Mouse (Mus musculus) heart, embryonic 11.5 days (tissue): Measurements from ENCODE around the gene Dpf3. TPM values are rescaled to one million over a fixed set of nuclear protein-coding genes. Genes with fewer than 3 reads are reported as not detected.

Experiments used
- ATAC-seq: fragments of 200-750 bp; cut with Nextera tagmentation; replicated peaks from 2 replicates; pipeline ENCODE4 v1.8.0; 2017; ENCODE audit warnings: moderate library complexity; ENCODE audit not compliant: insufficient number of reproducible peaks, low FRiP score, low TSS enrichment
- H3K27ac ChIP-seq: fragments of 300-500 bp; sonication (generic); 2 replicates; pipeline ENCODE4 v1.5.1; 2014; ENCODE audit warnings: mild to moderate bottlenecking, low read depth, low read length
- H3K27me3 ChIP-seq: fragments of 300-500 bp; sonication (generic); 2 replicates; pipeline ENCODE4 v1.6.1; 2014; ENCODE audit warnings: mild to moderate bottlenecking, low read length, mixed read lengths; ENCODE audit not compliant: control insufficient read depth, insufficient read depth
- H3K36me3 ChIP-seq: fragments of 300-500 bp; sonication (generic); 2 replicates; pipeline ENCODE4 v1.6.1; 2014; ENCODE audit warnings: mild to moderate bottlenecking, low read length, moderate library complexity, mixed read lengths; ENCODE audit not compliant: control insufficient read depth, insufficient read depth
- H3K4me1 ChIP-seq: fragments of 300-500 bp; sonication (generic); 2 replicates; pipeline ENCODE4 v1.6.1; 2014; ENCODE audit warnings: low read length; ENCODE audit not compliant: control insufficient read depth, insufficient read depth
- H3K4me2 ChIP-seq: fragments of 300-500 bp; sonication (generic); 2 replicates; pipeline ENCODE4 v1.6.1; 2014; ENCODE audit warnings: mild to moderate bottlenecking, moderate library complexity
- H3K4me3 ChIP-seq: fragments of 300-500 bp; sonication (generic); 2 replicates; pipeline ENCODE4 v1.5.1; 2014; ENCODE audit warnings: low read depth, low read length
- H3K9ac ChIP-seq: fragments of 300-500 bp; sonication (generic); 2 replicates; pipeline ENCODE4 v1.6.1; 2014; ENCODE audit warnings: mild to moderate bottlenecking, low read depth, low read length, moderate library complexity
- H3K9me3 ChIP-seq: fragments of 300-500 bp; sonication (generic); replicated peaks from 2 replicates; pipeline ENCODE4 v1.6.1; 2016; ENCODE audit warnings: low read length; ENCODE audit not compliant: control insufficient read depth
- WGBS: fragments of 180-500 bp; shearing (Covaris S2); extraction: QIAGEN DNeasy Blood & Tissue Kit; methylation state at CpG from one replicate; pipeline ENCODE4 v1.1.7; 2014; ENCODE audit not compliant: insufficient replicate concordance; 5-methylcytosine and 5-hydroxymethylcytosine counted together
- polyA plus RNA-seq: library from polyadenylated mRNA; unstranded; fragments of >200 nt; fragmentation: Nextera tagmentation; extraction: Ambion mirVana; gene quantifications from 2 replicates; pipeline ENCODE4 v1.2.1, GENCODE M21; 2014

Gene Dpf3
- polyA plus RNA-seq, 1 experiment from 2014 or later, result 29.7 TPM

GRCm38 (mm10) chr12:83513185-83513584 is 25.7 kb upstream of the Dpf3 start:
- H3K27ac ChIP-seq, result no peak overlapping the region
- H3K36me3 ChIP-seq, result no peaks in the 10 kb centered on the region
- H3K9me3 ChIP-seq, result no peaks in the 10 kb centered on the region
- WGBS, result 23% methylated on average over 5 of the region's 5 CpGs
- no peaks in the 10 kb centered on the region for H3K27me3 ChIP-seq
- H3K4me2 ChIP-seq, result no peak overlapping the region
- no peak for ATAC-seq
- no peak overlapping the region for H3K4me3 ChIP-seq
- H3K4me1 ChIP-seq, result peaks cover 6% of the 10 kb centered on the region; the same call in 1 of the 2 replicates
- no peak overlapping the region for H3K9ac ChIP-seq

- H3K9ac ChIP-seq, result no peak overlapping the region
- H3K4me2 ChIP-seq, result no peak overlapping the region
- no peak overlapping the region for H3K27ac ChIP-seq
- WGBS, result 38% methylated on average over 4 of the region's 4 CpGs
- H3K27me3 ChIP-seq, result no peaks in the 10 kb centered on the region
- H3K4me1 ChIP-seq, result peaks cover 6% of the 10 kb centered on the region; the same call in 1 of the 2 replicates
- no peak overlapping the region for H3K4me3 ChIP-seq
- no peaks in the 10 kb centered on the region for H3K9me3 ChIP-seq
- no peak for ATAC-seq
- no peaks in the 10 kb centered on the region for H3K36me3 ChIP-seq
Observed at GRCm38 (mm10) chr12:83512783-83513182, 25.3 kb upstream of the Dpf3 start.

GRCm38 (mm10) chr12:83510586-83510985 is 23.1 kb upstream of the Dpf3 start:
- Histone ChIP-seq H3K9ac (no peak overlapping the region), H3K9me3 (no peaks in the 10 kb centered on the region), H3K36me3 (no peaks in the 10 kb centered on the region), H3K27ac (no peak overlapping the region), H3K4me2 (no peak overlapping the region), H3K4me1 (peaks cover 6% of the 10 kb centered on the region; the same call in 1 of the 2 replicates), H3K27me3 (no peaks in the 10 kb centered on the region), H3K4me3 (no peak overlapping the region)
- WGBS, result 76% methylated on average over 5 of the region's 5 CpGs
- ATAC-seq, result no peak

- WGBS, result 74% methylated on average over 10 of the region's 10 CpGs
- Histone ChIP-seq H3K4me1 (no peaks in the 10 kb centered on the region), H3K9me3 (no peaks in the 10 kb centered on the region), H3K9ac (no peak overlapping the region), H3K4me3 (no peak overlapping the region), H3K4me2 (no peak overlapping the region), H3K36me3 (no peaks in the 10 kb centered on the region), H3K27me3 (no peaks in the 10 kb centered on the region), H3K27ac (no peak overlapping the region)
- no peak for ATAC-seq
Observed at GRCm38 (mm10) chr12:83506543-83506942, 19.0 kb upstream of the Dpf3 start.

- Histone ChIP-seq H3K9ac (no peak overlapping the region), H3K9me3 (no peaks in the 10 kb centered on the region), H3K4me2 (peak overlapping the region; percentile 11; the same call in 1 of the 2 replicates), H3K27me3 (no peaks in the 10 kb centered on the region), H3K36me3 (no peaks in the 10 kb centered on the region), H3K4me1 (no peaks in the 10 kb centered on the region), H3K4me3 (no peak overlapping the region), H3K27ac (no peak overlapping the region)
- 5% methylated on average over 9 of the region's 9 CpGs for WGBS
- ATAC-seq, result no peak
Observed at GRCm38 (mm10) chr12:83502190-83502589, 14.7 kb upstream of the Dpf3 start.

- no peaks in the 10 kb centered on the region for H3K9me3 ChIP-seq
- H3K9ac ChIP-seq, result no peak overlapping the region
- no peaks in the 10 kb centered on the region for H3K4me1 ChIP-seq
- H3K27ac ChIP-seq, result no peak overlapping the region
- WGBS, result 80% methylated on average over 5 of the region's 5 CpGs
- no peaks in the 10 kb centered on the region for H3K36me3 ChIP-seq
- no peaks in the 10 kb centered on the region for H3K27me3 ChIP-seq
- H3K4me2 ChIP-seq, result no peak overlapping the region
- no peak for ATAC-seq
- H3K4me3 ChIP-seq, result no peak overlapping the region
Observed at GRCm38 (mm10) chr12:83499256-83499655, 11.7 kb upstream of the Dpf3 start.

GRCm38 (mm10) chr12:83497959-83498358 is 10.4 kb upstream of the Dpf3 start:
- Histone ChIP-seq H3K4me1 (no peaks in the 10 kb centered on the region), H3K4me3 (no peak overlapping the region), H3K27ac (no peak overlapping the region), H3K9me3 (no peaks in the 10 kb centered on the region), H3K27me3 (no peaks in the 10 kb centered on the region), H3K4me2 (no peak overlapping the region), H3K36me3 (no peaks in the 10 kb centered on the region), H3K9ac (no peak overlapping the region)
- WGBS, result 71% methylated on average over 3 of the region's 3 CpGs
- no peak for ATAC-seq

- Histone ChIP-seq H3K27ac (no peak overlapping the region), H3K9ac (no peak overlapping the region), H3K4me1 (no peaks in the 10 kb centered on the region), H3K4me3 (no peak overlapping the region), H3K4me2 (no peak overlapping the region), H3K27me3 (no peaks in the 10 kb centered on the region), H3K9me3 (no peaks in the 10 kb centered on the region), H3K36me3 (no peaks in the 10 kb centered on the region)
- WGBS, result 89% methylated on average over 6 of the region's 6 CpGs
- ATAC-seq, result no peak
Observed at GRCm38 (mm10) chr12:83496736-83497135, 9.2 kb upstream of the Dpf3 start.

GRCm38 (mm10) chr12:83496336-83496735 is 8.8 kb upstream of the Dpf3 start:
- Histone ChIP-seq H3K9me3 (no peaks in the 10 kb centered on the region), H3K9ac (no peak overlapping the region), H3K4me3 (no peak overlapping the region), H3K4me1 (no peaks in the 10 kb centered on the region), H3K36me3 (no peaks in the 10 kb centered on the region), H3K27ac (no peak overlapping the region), H3K27me3 (no peaks in the 10 kb centered on the region), H3K4me2 (no peak overlapping the region)
- 69% methylated on average over 4 of the region's 4 CpGs for WGBS
- no peak for ATAC-seq
